11 mouse cellular contexts compared by ENCODE assay signal in the genomic region with DNA sequence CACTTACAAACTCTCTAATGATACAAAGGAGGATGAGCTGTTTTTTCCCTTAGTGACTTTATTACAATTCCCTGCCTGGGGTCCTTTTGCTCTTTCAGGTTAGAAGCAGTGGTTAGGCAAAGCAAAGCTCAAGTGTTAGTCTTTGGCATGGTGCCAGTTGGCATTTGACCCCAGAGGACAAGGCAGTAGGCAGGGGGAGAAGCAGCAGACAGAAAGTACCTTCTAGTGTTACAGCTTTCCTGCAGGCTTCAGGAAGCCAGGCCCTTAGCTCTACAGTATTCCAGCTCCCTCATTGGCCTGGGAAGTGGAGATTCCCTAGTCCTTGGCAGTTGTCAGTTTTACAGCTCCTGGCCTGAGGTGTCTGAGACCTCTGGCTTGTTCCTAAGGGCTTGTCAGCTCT. TPM values are rescaled to one million over a fixed set of nuclear protein-coding genes. Genes with fewer than 3 reads are reported as not detected.
DNase-seq lines count a peak whose midpoint lies in the region; ATAC-seq and TF ChIP-seq lines count a peak whose summit lies in the region.
"Had no signal": no experiment of that assay in that cellular context is flagged by ENCODE, and none has a peak within 500 bp of the region (broad histone marks: within the 10 kb centered on the region; RNA-seq: fewer than 3 reads in every experiment).

No protein-coding gene starts in this region.

- no peaks in the 10 kb centered on the region for H3K36me3 ChIP-seq in limb, embryonic 11.5 days (ENCODE audit: control insufficient read depth, insufficient read depth, low read length)
- H3K36me3 ChIP-seq in limb, embryonic 10.5 days, result no peaks in the 10 kb centered on the region
- no peaks in the 10 kb centered on the region for H3K36me3 ChIP-seq in embryonic facial prominence, embryonic 14.5 days (ENCODE audit: control insufficient read depth, insufficient read depth, low read length)
- H3K36me3 ChIP-seq in kidney, adult 2 months (ENCODE audit: control insufficient read depth, insufficient read depth, low read length), result no peaks in the 10 kb centered on the region
- H3K36me3 ChIP-seq in midbrain, embryonic 16.5 days (ENCODE audit: control insufficient read depth, insufficient read depth, low read length), result no peaks in the 10 kb centered on the region
- H3K36me3 ChIP-seq: G1E had no signal

- TF ChIP-seq POLR2A in kidney, adult 2 months (IDR thresholded peaks at IDR 0.05; ENCODE audit: low read depth, low read length), result no peak

- H3K9ac ChIP-seq in limb, embryonic 11.5 days (ENCODE audit: low read length), result no peak overlapping the region
- H3K9ac ChIP-seq in embryonic facial prominence, embryonic 14.5 days (ENCODE audit: low read depth, low read length), result no peak overlapping the region
- H3K9ac ChIP-seq in midbrain, embryonic 16.5 days (ENCODE audit: low read depth, low read length), result no peak overlapping the region

- H3K4me3 ChIP-seq in limb, embryonic 11.5 days (ENCODE audit: low read depth, low read length), result no peak overlapping the region
- H3K4me3 ChIP-seq in limb, embryonic 10.5 days, result no peak overlapping the region
- no peak overlapping the region for H3K4me3 ChIP-seq in embryonic facial prominence, embryonic 14.5 days (ENCODE audit: low read depth, low read length)
- no peak overlapping the region for H3K4me3 ChIP-seq in kidney, adult 2 months (ENCODE audit: insufficient read depth, low read depth, low read length)
- H3K4me3 ChIP-seq in midbrain, embryonic 16.5 days (ENCODE audit: low read depth, low read length), result no peak overlapping the region
- H3K4me3 ChIP-seq: left cerebral cortex, adult 2 months had no signal

- H3K4me2 ChIP-seq in limb, embryonic 11.5 days (ENCODE audit: low read depth, severe bottlenecking), result no peak overlapping the region
- no peak overlapping the region for H3K4me2 ChIP-seq in embryonic facial prominence, embryonic 14.5 days (ENCODE audit: low read depth, low read length)
- H3K4me2 ChIP-seq in midbrain, embryonic 16.5 days (ENCODE audit: low read length), result no peak overlapping the region

- no peaks in the 10 kb centered on the region for H3K27me3 ChIP-seq in limb, embryonic 11.5 days (ENCODE audit: control insufficient read depth, insufficient read depth, low read length)
- H3K27me3 ChIP-seq in limb, embryonic 10.5 days (ENCODE audit: low read depth, poor library complexity, severe bottlenecking), result no peaks in the 10 kb centered on the region
- H3K27me3 ChIP-seq in embryonic facial prominence, embryonic 14.5 days (replicated peaks; ENCODE audit: control insufficient read depth, insufficient read depth, low read length), result no peaks in the 10 kb centered on the region
- no peaks in the 10 kb centered on the region for H3K27me3 ChIP-seq in kidney, adult 2 months (replicated peaks; ENCODE audit: control insufficient read depth, insufficient read depth, low read length)
- H3K27me3 ChIP-seq in midbrain, embryonic 16.5 days (ENCODE audit: control insufficient read depth, insufficient read depth, low read depth, low read length), result no peaks in the 10 kb centered on the region

- ATAC-seq in limb, embryonic 11.5 days (ENCODE audit: insufficient number of reproducible peaks, low FRiP score, low TSS enrichment, low read depth), result no peak
- no peak for ATAC-seq in embryonic facial prominence, embryonic 14.5 days (ENCODE audit: low read depth)
- ATAC-seq in midbrain, embryonic 16.5 days, result no peak

- H3K4me1 ChIP-seq in limb, embryonic 11.5 days (ENCODE audit: control insufficient read depth, insufficient read depth, low read length), result no peaks in the 10 kb centered on the region
- H3K4me1 ChIP-seq in limb, embryonic 10.5 days, result peaks cover 8% of the 10 kb centered on the region
- H3K4me1 ChIP-seq in embryonic facial prominence, embryonic 14.5 days (ENCODE audit: control insufficient read depth, insufficient read depth, low read length), result peaks cover 11% of the 10 kb centered on the region; the same call in 1 of the 2 replicates
- peaks cover 3% of the 10 kb centered on the region; the same call in 1 of the 2 replicates for H3K4me1 ChIP-seq in kidney, adult 2 months (ENCODE audit: control insufficient read depth, insufficient read depth, low read length)
- H3K4me1 ChIP-seq in midbrain, embryonic 16.5 days (ENCODE audit: control insufficient read depth, insufficient read depth, low read length), result peaks cover 2% of the 10 kb centered on the region; the same call in 1 of the 2 replicates

- no peaks in the 10 kb centered on the region for H3K9me3 ChIP-seq in limb, embryonic 11.5 days (ENCODE audit: control insufficient read depth, low read length)
- H3K9me3 ChIP-seq in limb, embryonic 10.5 days (replicated peaks), result no peaks in the 10 kb centered on the region
- H3K9me3 ChIP-seq in embryonic facial prominence, embryonic 14.5 days (ENCODE audit: control insufficient read depth, low read length), result no peaks in the 10 kb centered on the region
- H3K9me3 ChIP-seq in midbrain, embryonic 16.5 days (replicated peaks; ENCODE audit: control insufficient read depth, low read length, poor library complexity, severe bottlenecking), result no peaks in the 10 kb centered on the region
- H3K9me3 ChIP-seq: G1E had no signal

- TF ChIP-seq CTCF in kidney, adult 2 months (conservative IDR thresholded peaks at IDR 0.05; ENCODE audit: insufficient read depth, insufficient read length, low read depth, low read length), result no peak

- H3K27ac ChIP-seq in limb, embryonic 11.5 days (replicated peaks; ENCODE audit: low read depth, low read length), result no peak overlapping the region
- H3K27ac ChIP-seq in limb, embryonic 10.5 days, result no peak overlapping the region
- H3K27ac ChIP-seq in embryonic facial prominence, embryonic 14.5 days (replicated peaks; ENCODE audit: low read depth, low read length), result no peak overlapping the region
- no peak overlapping the region for H3K27ac ChIP-seq in kidney, adult 2 months (ENCODE audit: insufficient read depth, low read depth, low read length)
- H3K27ac ChIP-seq in midbrain, embryonic 16.5 days (ENCODE audit: low read length), result no peak overlapping the region
- H3K27ac ChIP-seq: left cerebral cortex, adult 2 months had no signal

- DNase-seq in limb, embryonic 11.5 days (ENCODE audit: low spot score), result peak; percentile 31
- DNase-seq in limb, embryonic 10.5 days (ENCODE audit: low spot score), result no peak
- peak; percentile 54 for DNase-seq in embryonic facial prominence, embryonic 14.5 days (ENCODE audit: low spot score)
- DNase-seq in kidney, adult 2 months, result peak; percentile 78
- DNase-seq in lung, postnatal 14 days, result peak; percentile 51
- no peak for DNase-seq in frontal cortex, adult 2 months (ENCODE audit: extremely low spot score in 1 of 2, low spot score in 1 of 2)
- no peak for DNase-seq in ovary, postnatal 36 days (ENCODE audit: low spot score)
- DNase-seq: thymus, adult 18-20 months had no signal

RNA-seq across cellular contexts. Expression of a gene that starts 15.6 kb away (rescaled TPM):
- polyA plus RNA-seq in limb, embryonic 11.5 days (2014; fragmentation: Nextera tagmentation; extraction: Ambion mirVana), result 36.9 and 42.2 TPM in 2 replicates
- 35.8 and 38.5 TPM in 2 replicates for polyA plus RNA-seq in limb, embryonic 10.5 days (2016; fragmentation: Nextera tagmentation; extraction: Ambion mirVana)
- polyA plus RNA-seq in embryonic facial prominence, embryonic 14.5 days (2014; fragmentation: Nextera tagmentation; extraction: Ambion mirVana), result 31.4 and 33.6 TPM in 2 replicates
- 28.1 and 30.0 TPM in 2 replicates for polyA plus RNA-seq in kidney, adult 2 months (2012; rRNA removed)
- 92.3 and 97.8 TPM in 2 replicates for polyA plus RNA-seq in midbrain, embryonic 16.5 days (2015; fragmentation: Nextera tagmentation; extraction: Ambion mirVana)
- polyA plus RNA-seq in frontal cortex, adult 2 months (2012; rRNA removed), result 93.0 and 95.1 TPM in 2 replicates
- polyA plus RNA-seq: G1E had no signal

Comparison
In these comparisons a context has a peak if more than half of its experiments do, and no peak if none do; other contexts are left out.
1. DNase-seq: peak in limb, embryonic 11.5 days (single experiment), embryonic facial prominence, embryonic 14.5 days (single experiment), kidney, adult 2 months (single experiment) and lung, postnatal 14 days (single experiment); none in limb, embryonic 10.5 days (single experiment), frontal cortex, adult 2 months (0 of 2) and ovary, postnatal 36 days (single experiment).